Mouse (Mus musculus): ENCODE data around the gene Gm20403. TPM values are rescaled to one million over a fixed set of nuclear protein-coding genes. Genes with fewer than 3 reads are reported as not detected.

Gm20403 gene
- polyA plus RNA-seq, 1 experiment = not detected

- Histone ChIP-seq H3K27ac (ENCODE audit: control insufficient read depth, insufficient read depth, low read length) (no peak overlapping the region), H3K27me3 (ENCODE audit: control insufficient read depth, insufficient read depth, low read length) (no peaks in the 10 kb centered on the region), H3K36me3 (ENCODE audit: control insufficient read depth, insufficient read depth, low read length) (no peaks in the 10 kb centered on the region), H3K4me1 (replicated peaks; ENCODE audit: control insufficient read depth, insufficient read depth, low read length) (peaks cover 14% of the 10 kb centered on the region), H3K4me3 (ENCODE audit: control insufficient read depth, insufficient read depth, low read length) (no peak overlapping the region)
- WGBS = 95% methylated on average over 4 of the region's 4 CpGs
- DNase-seq = no peak
- TF ChIP-seq POLR2A (IDR thresholded peaks at IDR 0.05; ENCODE audit: control insufficient read depth, extremely low read depth, insufficient read depth, low read length, poor library complexity) (no peak), CTCF (IDR thresholded peaks at IDR 0.05; ENCODE audit: borderline replicate concordance, control insufficient read depth, extremely low read depth, insufficient read depth, low read length, poor library complexity) (no peak)
Measured at GRCm38 (mm10) chr12:54994418-54994817, 8.1 kb upstream of the Gm20403 start.

DNA sequence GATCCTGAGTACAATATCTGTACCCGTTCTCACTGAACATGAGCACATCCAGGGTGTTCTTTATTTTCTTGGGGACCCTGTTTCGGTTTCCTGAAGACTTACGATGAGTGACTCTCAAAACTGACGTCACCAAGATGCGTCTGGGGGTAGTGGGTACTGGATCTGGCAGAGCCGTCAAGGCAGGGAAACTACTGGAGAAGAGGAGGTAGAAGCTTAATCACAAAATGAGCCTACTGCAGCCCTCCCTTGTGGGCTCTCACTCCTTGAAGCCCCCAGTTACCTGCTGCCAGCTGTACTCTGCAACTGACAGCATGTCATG, 7.7 kb upstream of the Gm20403 start:
- TF ChIP-seq POLR2A (IDR thresholded peaks at IDR 0.05; ENCODE audit: control insufficient read depth, extremely low read depth, insufficient read depth, low read length, poor library complexity) = no peak
- no peak for TF ChIP-seq CTCF (IDR thresholded peaks at IDR 0.05; ENCODE audit: borderline replicate concordance, control insufficient read depth, extremely low read depth, insufficient read depth, low read length, poor library complexity)
- H3K4me1 ChIP-seq (replicated peaks; ENCODE audit: control insufficient read depth, insufficient read depth, low read length) = peaks cover 10% of the 10 kb centered on the region
- WGBS = 78% methylated on average over 6 of the region's 6 CpGs
- no peak for DNase-seq
- no peak overlapping the region for H3K27ac ChIP-seq (ENCODE audit: control insufficient read depth, insufficient read depth, low read length)
- H3K27me3 ChIP-seq (ENCODE audit: control insufficient read depth, insufficient read depth, low read length) = no peaks in the 10 kb centered on the region
- no peaks in the 10 kb centered on the region for H3K36me3 ChIP-seq (ENCODE audit: control insufficient read depth, insufficient read depth, low read length)
- peak overlapping the region; percentile 2; the same call in 1 of the 2 replicates for H3K4me3 ChIP-seq (ENCODE audit: control insufficient read depth, insufficient read depth, low read length)

DNA sequence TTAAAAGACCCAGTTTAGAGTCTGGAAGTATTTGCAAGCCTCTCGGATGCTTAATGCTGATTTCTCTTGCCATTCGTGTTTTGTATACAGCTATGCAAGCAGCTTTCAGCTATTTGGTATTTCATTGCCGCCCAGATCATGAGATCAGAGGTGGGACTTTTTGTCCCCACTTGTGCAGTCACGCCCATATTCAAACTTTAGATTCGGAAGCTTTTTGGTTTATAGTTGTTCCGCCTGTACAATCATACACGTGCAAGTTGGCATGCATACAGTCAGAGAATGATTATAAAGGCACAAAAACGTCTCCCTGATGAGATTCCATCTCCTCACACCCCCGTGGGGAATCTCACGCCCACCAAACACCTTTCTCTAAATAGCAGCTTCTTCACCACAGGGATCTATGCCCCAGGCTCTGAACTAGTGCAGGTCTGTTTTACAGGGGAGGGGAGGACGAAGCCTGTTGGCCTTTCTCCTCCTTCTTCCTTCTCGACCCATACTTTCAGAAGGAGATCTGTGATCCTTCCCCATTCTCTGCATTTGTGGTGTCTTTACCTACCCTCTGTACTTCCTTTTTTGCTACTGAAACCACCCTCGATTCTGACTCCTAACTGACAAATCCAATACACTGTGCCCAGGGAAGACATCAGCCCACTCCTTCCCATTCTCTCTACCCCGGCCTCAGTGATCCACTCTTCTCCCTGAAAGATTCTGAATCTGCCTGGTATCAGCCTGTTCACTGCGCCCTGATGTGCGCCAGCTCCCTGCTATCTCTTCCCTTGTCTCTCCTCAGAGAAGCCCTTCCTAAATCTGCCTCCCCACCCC, 7.1 kb upstream of the Gm20403 start:
- H3K27me3 ChIP-seq (ENCODE audit: control insufficient read depth, insufficient read depth, low read length) = no peaks in the 10 kb centered on the region
- no peak overlapping the region for H3K27ac ChIP-seq (ENCODE audit: control insufficient read depth, insufficient read depth, low read length)
- H3K4me1 ChIP-seq (replicated peaks; ENCODE audit: control insufficient read depth, insufficient read depth, low read length) = peaks cover 5% of the 10 kb centered on the region
- DNase-seq = no peak
- 27% methylated on average over 16 of the region's 16 CpGs for WGBS
- H3K4me3 ChIP-seq (ENCODE audit: control insufficient read depth, insufficient read depth, low read length) = peak overlapping the region; percentile 2; the same call in 1 of the 2 replicates
- H3K36me3 ChIP-seq (ENCODE audit: control insufficient read depth, insufficient read depth, low read length) = no peaks in the 10 kb centered on the region
- TF ChIP-seq POLR2A (IDR thresholded peaks at IDR 0.05; ENCODE audit: control insufficient read depth, extremely low read depth, insufficient read depth, low read length, poor library complexity) = no peak
- TF ChIP-seq CTCF (IDR thresholded peaks at IDR 0.05; ENCODE audit: borderline replicate concordance, control insufficient read depth, extremely low read depth, insufficient read depth, low read length, poor library complexity) = no peak

DNA sequence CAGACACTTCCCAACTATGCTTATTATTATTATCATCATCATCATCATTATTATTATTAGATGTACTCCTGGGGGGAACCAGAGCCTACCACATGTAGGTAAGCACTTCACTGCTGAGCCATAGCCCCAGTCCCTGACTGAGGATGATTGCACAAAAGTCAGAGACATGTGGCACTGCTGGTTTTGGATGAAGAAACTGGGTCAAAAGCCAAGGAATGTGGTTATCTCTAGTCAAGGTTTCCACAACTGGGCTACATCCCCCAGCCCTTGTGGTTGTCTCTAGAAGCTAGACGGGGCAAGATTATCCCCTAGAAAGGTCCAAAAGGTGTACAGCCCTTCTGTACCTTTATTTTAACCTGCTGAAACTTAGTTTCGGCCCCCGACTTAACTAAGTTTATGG, 6.5 kb upstream of the Gm20403 start:
- 78% methylated on average over 3 of the region's 3 CpGs for WGBS
- Histone ChIP-seq H3K4me1 (replicated peaks; ENCODE audit: control insufficient read depth, insufficient read depth, low read length) (peaks cover 3% of the 10 kb centered on the region), H3K27ac (ENCODE audit: control insufficient read depth, insufficient read depth, low read length) (no peak overlapping the region), H3K4me3 (ENCODE audit: control insufficient read depth, insufficient read depth, low read length) (no peak overlapping the region), H3K36me3 (ENCODE audit: control insufficient read depth, insufficient read depth, low read length) (no peaks in the 10 kb centered on the region), H3K27me3 (ENCODE audit: control insufficient read depth, insufficient read depth, low read length) (no peaks in the 10 kb centered on the region)
- DNase-seq = no peak
- TF ChIP-seq CTCF (IDR thresholded peaks at IDR 0.05; ENCODE audit: borderline replicate concordance, control insufficient read depth, extremely low read depth, insufficient read depth, low read length, poor library complexity) = no peak
- no peak for TF ChIP-seq POLR2A (IDR thresholded peaks at IDR 0.05; ENCODE audit: control insufficient read depth, extremely low read depth, insufficient read depth, low read length, poor library complexity)

- Histone ChIP-seq H3K4me1 (replicated peaks; ENCODE audit: control insufficient read depth, insufficient read depth, low read length) (peaks cover 6% of the 10 kb centered on the region), H3K27ac (ENCODE audit: control insufficient read depth, insufficient read depth, low read length) (no peak overlapping the region), H3K36me3 (ENCODE audit: control insufficient read depth, insufficient read depth, low read length) (no peaks in the 10 kb centered on the region), H3K4me3 (ENCODE audit: control insufficient read depth, insufficient read depth, low read length) (no peak overlapping the region), H3K27me3 (ENCODE audit: control insufficient read depth, insufficient read depth, low read length) (no peaks in the 10 kb centered on the region)
- TF ChIP-seq POLR2A (IDR thresholded peaks at IDR 0.05; ENCODE audit: control insufficient read depth, extremely low read depth, insufficient read depth, low read length, poor library complexity) (no peak), CTCF (IDR thresholded peaks at IDR 0.05; ENCODE audit: borderline replicate concordance, control insufficient read depth, extremely low read depth, insufficient read depth, low read length, poor library complexity) (no peak)
- WGBS = 87% methylated on average over 4 of the region's 4 CpGs
- no peak for DNase-seq
Measured at GRCm38 (mm10) chr12:54988323-54988850, 2.1 kb upstream of the Gm20403 start.

DNA sequence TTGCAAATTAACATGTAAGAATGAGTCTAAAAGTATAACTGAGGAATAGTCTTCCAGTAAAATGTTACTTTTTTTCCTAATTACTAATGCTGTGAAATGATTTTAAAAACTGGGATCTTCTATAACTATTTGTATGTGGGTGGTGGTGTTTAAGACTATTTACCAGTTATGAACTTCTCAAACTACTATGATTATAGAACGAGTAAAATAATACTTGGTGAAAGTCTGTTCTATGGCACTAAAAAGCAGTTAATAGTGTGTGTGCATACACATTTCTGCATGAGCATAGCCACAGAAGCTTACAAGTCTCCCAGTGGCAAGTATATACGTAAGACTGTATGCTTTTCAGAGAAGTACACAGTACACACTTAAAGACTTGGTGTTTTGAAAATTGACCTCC, 827 bp upstream of the Gm20403 start:
- WGBS = 93% methylated on average over 2 of the region's 2 CpGs
- TF ChIP-seq CTCF (IDR thresholded peaks at IDR 0.05; ENCODE audit: borderline replicate concordance, control insufficient read depth, extremely low read depth, insufficient read depth, low read length, poor library complexity) = no peak
- Histone ChIP-seq H3K36me3 (ENCODE audit: control insufficient read depth, insufficient read depth, low read length) (no peaks in the 10 kb centered on the region), H3K27ac (ENCODE audit: control insufficient read depth, insufficient read depth, low read length) (no peak overlapping the region), H3K4me3 (ENCODE audit: control insufficient read depth, insufficient read depth, low read length) (no peak overlapping the region), H3K27me3 (ENCODE audit: control insufficient read depth, insufficient read depth, low read length) (no peaks in the 10 kb centered on the region), H3K4me1 (replicated peaks; ENCODE audit: control insufficient read depth, insufficient read depth, low read length) (peaks cover 5% of the 10 kb centered on the region; the same call in 1 of the 2 replicates)
- DNase-seq = no peak
